Mouse (Mus musculus): ENCODE results near the gene C2cd5. TPM values are rescaled to one million over a fixed set of nuclear protein-coding genes. Genes with fewer than 3 reads are reported as not detected.
"Not testable (repeated sequence)": the region's sequence is repeated elsewhere in the genome, so short reads cannot be mapped to it uniquely, and the experiment has no call there.

The C2cd5 gene
- polyA plus RNA-seq, 1 experiment from 2014 or later = 22.0 TPM

DNA sequence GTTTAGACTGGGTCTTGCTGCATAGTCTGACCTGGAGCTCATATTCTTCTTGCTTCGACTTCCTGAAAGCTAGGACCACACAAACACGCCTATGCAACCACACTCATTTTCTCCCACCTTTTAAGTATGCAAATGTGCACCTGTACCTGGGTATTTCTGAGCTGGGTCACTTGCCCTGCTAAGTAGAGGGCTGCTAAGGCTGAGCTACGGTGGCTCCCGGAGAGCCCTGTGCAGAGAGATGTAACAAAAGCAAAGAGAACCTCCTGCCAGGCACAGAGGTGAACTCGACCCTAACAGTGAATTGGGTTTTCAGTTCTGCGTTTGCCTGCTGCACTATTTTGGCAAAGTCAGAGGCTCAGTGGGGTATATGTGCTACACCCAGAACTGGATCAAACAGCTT lies 112.3 kb downstream of the C2cd5 start:
- Histone ChIP-seq H3K4me3 (ENCODE audit: low read depth, low read length) (no peak overlapping the region), H3K4me1 (replicated peaks; ENCODE audit: control insufficient read depth, insufficient read depth, low read length) (no peaks in the 10 kb centered on the region), H3K36me3 (ENCODE audit: control insufficient read depth, insufficient read depth, low read length) (no peaks in the 10 kb centered on the region), H3K27ac (ENCODE audit: low read depth) (no peak overlapping the region), H3K9me3 (ENCODE audit: control insufficient read depth, low read length) (no peaks in the 10 kb centered on the region), H3K27me3 (replicated peaks; ENCODE audit: control insufficient read depth, insufficient read depth, low read length) (no peaks in the 10 kb centered on the region), H3K9ac (ENCODE audit: low read length) (no peak overlapping the region), H3K4me2 (ENCODE audit: low read length) (no peak overlapping the region)
- ATAC-seq (replicated peaks; ENCODE audit: low FRiP score, low TSS enrichment, low read depth) (no peak), DNase-seq (ENCODE audit: low spot score) (peak; percentile 38)
- 70% methylated on average over 6 of the region's 6 CpGs for WGBS

GRCm38 (mm10) chr6:142986706-142987105 lies 113.2 kb downstream of the C2cd5 start:
- H3K27me3 ChIP-seq (replicated peaks; ENCODE audit: control insufficient read depth, insufficient read depth, low read length); H3K27ac ChIP-seq (ENCODE audit: low read depth); H3K36me3 ChIP-seq (ENCODE audit: control insufficient read depth, insufficient read depth, low read length); H3K9ac ChIP-seq (ENCODE audit: low read length); H3K4me1 ChIP-seq (replicated peaks; ENCODE audit: control insufficient read depth, insufficient read depth, low read length); H3K4me3 ChIP-seq (ENCODE audit: low read depth, low read length); ATAC-seq (replicated peaks; ENCODE audit: low FRiP score, low TSS enrichment, low read depth); H3K9me3 ChIP-seq (ENCODE audit: control insufficient read depth, low read length); H3K4me2 ChIP-seq (ENCODE audit: low read length): not testable (repeated sequence)
- peak; percentile 9 for DNase-seq (ENCODE audit: low spot score)
- 81% methylated on average over 9 of the region's 9 CpGs for WGBS

DNA sequence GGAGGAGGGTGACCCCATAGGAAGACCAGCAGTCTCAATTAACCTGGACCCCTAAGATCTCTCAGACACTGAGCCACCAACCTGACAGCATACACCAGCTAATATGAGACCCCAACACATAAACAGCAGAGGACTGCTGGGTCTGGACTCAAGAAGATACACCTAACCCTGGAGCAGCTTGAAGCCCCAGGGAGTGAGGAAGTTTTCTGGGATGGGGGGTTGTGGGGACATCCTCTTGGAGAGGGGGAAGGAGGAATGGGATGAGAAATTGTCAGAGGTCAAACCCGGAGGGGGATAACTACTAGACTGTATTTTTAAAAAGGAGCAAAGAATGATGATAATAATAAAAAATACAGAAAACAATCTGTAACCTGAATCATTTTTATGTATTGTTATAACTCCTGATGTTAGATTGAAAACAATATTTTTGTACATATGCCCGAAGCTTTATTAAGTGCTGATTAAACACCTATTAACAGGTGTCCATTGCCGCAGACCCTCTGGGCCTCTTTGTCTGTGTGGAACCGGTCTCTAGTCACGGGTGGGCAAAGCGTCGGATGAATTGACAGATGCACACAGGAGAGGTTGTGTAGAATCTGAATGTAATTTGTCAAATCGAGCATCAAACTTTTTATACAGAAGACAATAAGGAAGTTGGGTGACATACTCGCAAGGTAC lies 114.2 kb downstream of the C2cd5 start:
- not testable (repeated sequence) for H3K9me3 ChIP-seq (ENCODE audit: control insufficient read depth, low read length); H3K36me3 ChIP-seq (ENCODE audit: control insufficient read depth, insufficient read depth, low read length); ATAC-seq (replicated peaks; ENCODE audit: low FRiP score, low TSS enrichment, low read depth); H3K4me3 ChIP-seq (ENCODE audit: low read depth, low read length); H3K9ac ChIP-seq (ENCODE audit: low read length); H3K4me1 ChIP-seq (replicated peaks; ENCODE audit: control insufficient read depth, insufficient read depth, low read length); H3K4me2 ChIP-seq (ENCODE audit: low read length); H3K27ac ChIP-seq (ENCODE audit: low read depth); H3K27me3 ChIP-seq (replicated peaks; ENCODE audit: control insufficient read depth, insufficient read depth, low read length)
- DNase-seq (ENCODE audit: low spot score) = peak; percentile 38
- 93% methylated on average over 9 of the region's 9 CpGs for WGBS

DNA sequence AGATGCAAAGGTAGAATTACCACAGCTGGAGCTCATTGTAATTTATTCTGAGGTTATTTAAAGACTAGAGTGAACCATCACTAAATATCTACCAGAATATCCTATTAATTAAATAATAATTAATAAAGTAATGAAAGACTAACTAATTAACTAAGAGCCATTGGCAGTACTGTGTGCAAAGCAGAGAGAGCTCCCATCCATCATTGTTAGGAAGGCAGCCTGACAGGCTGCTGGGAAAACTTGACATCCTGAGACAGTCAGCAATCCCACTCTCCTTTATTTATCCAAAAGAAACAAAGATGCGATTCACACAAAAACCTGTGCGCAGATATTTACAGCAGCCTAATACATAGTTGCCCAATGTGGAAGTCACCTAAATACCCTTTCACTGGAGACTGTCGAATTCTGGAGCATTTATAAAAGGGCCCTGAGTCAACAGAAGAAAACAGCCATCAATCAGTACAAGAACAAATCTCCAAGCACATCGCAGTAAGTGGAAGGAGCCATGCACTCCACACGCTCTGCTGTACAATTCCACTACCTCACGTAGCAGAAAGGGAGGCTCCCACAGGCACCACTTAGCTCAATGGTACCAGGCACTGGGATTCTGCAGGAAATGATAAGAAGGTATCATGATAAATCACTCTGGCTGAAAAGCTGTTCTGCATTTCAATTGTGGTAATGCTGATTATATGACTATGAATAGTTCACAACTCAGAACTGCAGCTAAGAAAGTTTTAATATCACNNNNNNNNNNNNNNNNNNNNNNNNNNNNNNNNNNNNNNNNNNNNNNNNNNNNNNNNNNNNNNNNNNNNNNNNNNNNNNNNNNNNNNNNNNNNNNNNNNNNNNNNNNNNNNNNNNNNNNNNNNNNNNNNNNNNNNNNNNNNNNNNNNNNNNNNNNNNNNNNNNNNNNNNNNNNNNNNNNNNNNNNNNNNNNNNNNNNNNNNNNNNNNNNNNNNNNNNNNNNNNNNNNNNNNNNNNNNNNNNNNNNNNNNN lies 120.0 kb downstream of the C2cd5 start:
- H3K27me3 ChIP-seq (replicated peaks; ENCODE audit: control insufficient read depth, insufficient read depth, low read length) = no peaks in the 10 kb centered on the region
- peak overlapping the region; percentile 25 for H3K4me2 ChIP-seq (ENCODE audit: low read length)
- H3K36me3 ChIP-seq (ENCODE audit: control insufficient read depth, insufficient read depth, low read length) = no peaks in the 10 kb centered on the region
- H3K27ac ChIP-seq (ENCODE audit: low read depth) = peak overlapping the region; percentile 77
- 8% methylated on average over 6 of the region's 6 CpGs for WGBS
- H3K4me3 ChIP-seq (ENCODE audit: low read depth, low read length) = no peak overlapping the region
- ATAC-seq (replicated peaks; ENCODE audit: low FRiP score, low TSS enrichment, low read depth) (0 out of 2 replicates have a peak, but pooled peaks have one; percentile 53), DNase-seq (ENCODE audit: low spot score) (peak; percentile 47)
- H3K4me1 ChIP-seq (replicated peaks; ENCODE audit: control insufficient read depth, insufficient read depth, low read length) = peaks cover 13% of the 10 kb centered on the region
- no peaks in the 10 kb centered on the region for H3K9me3 ChIP-seq (ENCODE audit: control insufficient read depth, low read length)
- no peak overlapping the region for H3K9ac ChIP-seq (ENCODE audit: low read length)

DNA sequence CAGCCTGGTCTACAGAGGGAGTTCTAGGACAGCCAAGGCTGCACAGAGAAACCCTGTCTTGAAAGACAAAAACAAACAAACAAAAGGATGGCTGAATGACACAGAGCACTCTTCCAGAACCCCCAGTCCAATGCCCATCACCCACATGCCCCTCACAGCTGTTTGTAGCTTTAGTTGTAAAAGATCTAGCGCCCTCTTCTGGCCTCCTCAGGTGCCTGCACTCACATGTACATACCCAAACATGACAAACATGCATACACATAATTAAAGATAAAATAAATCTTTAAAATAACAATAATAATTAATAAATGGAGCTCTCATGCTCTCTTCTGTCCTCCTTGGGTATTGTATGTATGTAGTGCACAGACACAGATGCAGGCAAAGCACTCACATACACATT lies 122.7 kb downstream of the C2cd5 start:
- H3K4me2 ChIP-seq (ENCODE audit: low read length) = no peak overlapping the region

GRCm38 (mm10) chr6:142973289-142973688 lies 126.7 kb downstream of the C2cd5 start:
- Histone ChIP-seq H3K27ac (ENCODE audit: low read depth) (no peak overlapping the region), H3K4me1 (replicated peaks; ENCODE audit: control insufficient read depth, insufficient read depth, low read length) (no peaks in the 10 kb centered on the region), H3K36me3 (ENCODE audit: control insufficient read depth, insufficient read depth, low read length) (no peaks in the 10 kb centered on the region), H3K4me3 (ENCODE audit: low read depth, low read length) (no peak overlapping the region), H3K27me3 (replicated peaks; ENCODE audit: control insufficient read depth, insufficient read depth, low read length) (no peaks in the 10 kb centered on the region), H3K9me3 (ENCODE audit: control insufficient read depth, low read length) (no peaks in the 10 kb centered on the region), H3K4me2 (ENCODE audit: low read length) (no peak overlapping the region), H3K9ac (ENCODE audit: low read length) (no peak overlapping the region)
- no peak for ATAC-seq (replicated peaks; ENCODE audit: low FRiP score, low TSS enrichment, low read depth)
- WGBS = 81% methylated on average over 7 of the region's 7 CpGs
- no peak for DNase-seq (ENCODE audit: low spot score)

More for the DNA sequence above, 122.7 kb downstream of the C2cd5 start:
- H3K4me1 ChIP-seq (replicated peaks; ENCODE audit: control insufficient read depth, insufficient read depth, low read length) = peaks cover 13% of the 10 kb centered on the region
- H3K36me3 ChIP-seq (ENCODE audit: control insufficient read depth, insufficient read depth, low read length) = no peaks in the 10 kb centered on the region
- H3K9ac ChIP-seq (ENCODE audit: low read length) = no peak overlapping the region
- no peaks in the 10 kb centered on the region for H3K27me3 ChIP-seq (replicated peaks; ENCODE audit: control insufficient read depth, insufficient read depth, low read length)
- no peak overlapping the region for H3K27ac ChIP-seq (ENCODE audit: low read depth)
- WGBS = 67% methylated on average over 1 of the region's 1 CpGs
- DNase-seq (ENCODE audit: low spot score) (no peak), ATAC-seq (replicated peaks; ENCODE audit: low FRiP score, low TSS enrichment, low read depth) (no peak)
- no peak overlapping the region for H3K4me3 ChIP-seq (ENCODE audit: low read depth, low read length)
- H3K9me3 ChIP-seq (ENCODE audit: control insufficient read depth, low read length) = no peaks in the 10 kb centered on the region

DNA sequence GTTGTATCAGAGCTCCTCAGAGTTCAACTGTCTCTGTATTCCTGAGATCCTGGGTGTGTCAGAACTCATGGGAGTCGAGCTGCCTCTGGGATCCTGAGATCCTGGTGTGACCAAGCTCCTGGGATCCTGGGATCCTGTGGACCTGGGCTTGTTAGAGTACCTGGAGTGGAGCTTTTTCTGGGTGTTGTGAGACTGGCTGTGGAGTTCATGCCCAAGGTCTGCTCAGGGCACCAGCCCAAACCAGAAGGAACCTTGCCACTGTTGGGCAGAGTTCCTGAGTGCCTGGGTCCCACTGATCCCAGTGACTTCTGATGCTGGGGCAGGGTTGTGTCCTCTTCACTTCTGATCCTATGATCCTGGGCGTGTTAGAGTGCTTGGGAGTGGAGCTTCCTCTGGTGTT lies 127.7 kb downstream of the C2cd5 start:
- Histone ChIP-seq H3K27ac (ENCODE audit: low read depth) (no peak overlapping the region), H3K9me3 (ENCODE audit: control insufficient read depth, low read length) (no peaks in the 10 kb centered on the region), H3K4me3 (ENCODE audit: low read depth, low read length) (no peak overlapping the region), H3K4me2 (ENCODE audit: low read length) (no peak overlapping the region), H3K4me1 (replicated peaks; ENCODE audit: control insufficient read depth, insufficient read depth, low read length) (no peaks in the 10 kb centered on the region), H3K9ac (ENCODE audit: low read length) (no peak overlapping the region), H3K36me3 (ENCODE audit: control insufficient read depth, insufficient read depth, low read length) (no peaks in the 10 kb centered on the region), H3K27me3 (replicated peaks; ENCODE audit: control insufficient read depth, insufficient read depth, low read length) (no peaks in the 10 kb centered on the region)
- 61% methylated on average over 2 of the region's 2 CpGs for WGBS
- DNase-seq (ENCODE audit: low spot score) = no peak
- ATAC-seq (replicated peaks; ENCODE audit: low FRiP score, low TSS enrichment, low read depth) = no peak

GRCm38 (mm10) chr6:142967407-142967806 lies 132.5 kb downstream of the C2cd5 start:
- no peak for ATAC-seq (replicated peaks; ENCODE audit: low FRiP score, low TSS enrichment, low read depth)
- 90% methylated on average over 1 of the region's 1 CpGs for WGBS

More at GRCm38 (mm10) chr6:142967407-142967806, 132.5 kb downstream of the C2cd5 start:
- H3K4me2 ChIP-seq (ENCODE audit: low read length) = no peak overlapping the region
- H3K27me3 ChIP-seq (replicated peaks; ENCODE audit: control insufficient read depth, insufficient read depth, low read length) = peaks cover 3% of the 10 kb centered on the region; the same call in 1 of the 2 replicates
- no peak overlapping the region for H3K27ac ChIP-seq (ENCODE audit: low read depth)
- H3K9ac ChIP-seq (ENCODE audit: low read length) = no peak overlapping the region
- H3K4me1 ChIP-seq (replicated peaks; ENCODE audit: control insufficient read depth, insufficient read depth, low read length) = peaks cover 7% of the 10 kb centered on the region
- no peak overlapping the region for H3K4me3 ChIP-seq (ENCODE audit: low read depth, low read length)
- no peaks in the 10 kb centered on the region for H3K36me3 ChIP-seq (ENCODE audit: control insufficient read depth, insufficient read depth, low read length)
- H3K9me3 ChIP-seq (ENCODE audit: control insufficient read depth, low read length) = no peaks in the 10 kb centered on the region
- no peak for DNase-seq (ENCODE audit: low spot score)

All from intestine, embryonic 14.5 days (tissue).